Mouse (Mus musculus) small intestine, adult 2 months (tissue): ENCODE measurements around the gene Calcb. TPM values are rescaled to one million over a fixed set of nuclear protein-coding genes. Genes with fewer than 3 reads are reported as not detected.

Experiments
- H3K27ac ChIP-seq: fragments of 200-500 bp; 2 replicates; pipeline ENCODE4 v1.5.1; 2012; ENCODE audit warnings: low read depth, low read length, control low read depth, inconsistent platforms; ENCODE audit not compliant: insufficient read depth
- H3K27me3 ChIP-seq: fragments of 200-500 bp; 2 replicates; pipeline ENCODE4 v1.6.1; 2012; ENCODE audit warnings: mild to moderate bottlenecking, moderate library complexity, low read length, inconsistent platforms; ENCODE audit not compliant: control insufficient read depth, insufficient read depth
- H3K36me3 ChIP-seq: fragments of 200-500 bp; 2 replicates; pipeline ENCODE4 v1.6.1; 2012; ENCODE audit warnings: mild to moderate bottlenecking, low read length, control low read depth, inconsistent platforms; ENCODE audit not compliant: control insufficient read depth, insufficient read depth
- H3K4me1 ChIP-seq: fragments of 200-500 bp; 2 replicates; pipeline ENCODE4 v1.6.1; 2012; ENCODE audit warnings: low read length, inconsistent platforms, mixed read lengths; ENCODE audit not compliant: control insufficient read depth, insufficient read depth, insufficient read length
- H3K4me3 ChIP-seq: fragments of 200-500 bp; 2 replicates; pipeline ENCODE4 v1.5.1; 2012; ENCODE audit warnings: low read depth, mild to moderate bottlenecking, control low read depth, inconsistent platforms, low read length, moderate library complexity
- CTCF ChIP-seq: fragments of 200-500 bp; IDR thresholded peaks from 2 replicates; pipeline ENCODE4 v1.5.1; 2012; ENCODE audit warnings: low read depth, mild to moderate bottlenecking, control low read depth, inconsistent platforms, low read length, moderate library complexity, mixed read lengths; ENCODE audit not compliant: insufficient replicate concordance, insufficient read length; ENCODE audit errors: extremely low read depth
- POLR2A ChIP-seq: fragments of 200-500 bp; IDR thresholded peaks from 2 replicates; pipeline ENCODE4 v1.6.1; 2012; ENCODE audit warnings: low read depth, mild to moderate bottlenecking, control low read depth, inconsistent platforms, low read length, moderate library complexity
- WGBS: fragments of 180-500 bp; shearing (Covaris S2); methylation state at CpG from one replicate; pipeline ENCODE4 v1.1.7; 2018; 5-methylcytosine and 5-hydroxymethylcytosine counted together
- polyA plus RNA-seq: library from polyadenylated mRNA; depleted of rRNA; stranded (reverse); fragments of >200 nt; gene quantifications from 2 replicates; pipeline ENCODE4 v1.2.3, GENCODE M21; 2012; rRNA removed

The Calcb gene
- polyA plus RNA-seq: 1.2 and 1.5 TPM in 2 replicates

GRCm38 (mm10) chr7:114718300-114718699 lies at the start of gene Calcb:
Gene Calcb (plus strand): TSS chr7:114718643.
- H3K27ac ChIP-seq: no peak within 1 kb of the TSS
- H3K4me1 ChIP-seq: no peaks in the 10 kb centered on the region; the same call in 1 of the 2 replicates
- 13% methylated on average over 11 of the region's 11 CpGs for WGBS
- H3K4me3 ChIP-seq: no peak within 1 kb of the TSS
- no peaks in the 10 kb centered on the region for H3K36me3 ChIP-seq
- TF ChIP-seq CTCF (no peak), POLR2A (no peak)
- peaks cover 16% of the 10 kb centered on the region for H3K27me3 ChIP-seq

- Histone ChIP-seq H3K36me3 (no peaks in the 10 kb centered on the region), H3K27me3 (no peaks in the 10 kb centered on the region), H3K4me3 (no peak overlapping the region), H3K4me1 (no peaks in the 10 kb centered on the region), H3K27ac (no peak overlapping the region)
- TF ChIP-seq CTCF (no peak), POLR2A (no peak)
- WGBS: 44% methylated on average over 1 of the region's 1 CpGs
These were observed 47.0 kb upstream of the Calcb start for GRCm38 (mm10) chr7:114671405-114671804.

- Histone ChIP-seq H3K4me1 (no peaks in the 10 kb centered on the region), H3K27me3 (no peaks in the 10 kb centered on the region), H3K27ac (no peak overlapping the region), H3K36me3 (no peaks in the 10 kb centered on the region), H3K4me3 (no peak overlapping the region)
- TF ChIP-seq CTCF (no peak), POLR2A (no peak)
- 35% methylated on average over 2 of the region's 2 CpGs for WGBS
These were observed 45.7 kb upstream of the Calcb start for GRCm38 (mm10) chr7:114672697-114673096.

- no peaks in the 10 kb centered on the region for H3K36me3 ChIP-seq
- TF ChIP-seq POLR2A: no peak
- TF ChIP-seq CTCF: no peak
These were observed 26.1 kb upstream of the Calcb start for GRCm38 (mm10) chr7:114692339-114692738.

GRCm38 (mm10) chr7:114700871-114701270 lies 17.6 kb upstream of the Calcb start:
- TF ChIP-seq CTCF: no peak
- no peak for TF ChIP-seq POLR2A
- H3K36me3 ChIP-seq: no peaks in the 10 kb centered on the region
- no peak overlapping the region for H3K27ac ChIP-seq
- H3K4me3 ChIP-seq: no peak overlapping the region
- no peaks in the 10 kb centered on the region for H3K27me3 ChIP-seq
- 13% methylated on average over 2 of the region's 2 CpGs for WGBS
- no peaks in the 10 kb centered on the region for H3K4me1 ChIP-seq

More at GRCm38 (mm10) chr7:114692339-114692738, 26.1 kb upstream of the Calcb start:
- Histone ChIP-seq H3K27me3 (no peaks in the 10 kb centered on the region), H3K27ac (no peak overlapping the region), H3K4me3 (no peak overlapping the region), H3K4me1 (no peaks in the 10 kb centered on the region)

GRCm38 (mm10) chr7:114706716-114707115 lies 11.7 kb upstream of the Calcb start:
- Histone ChIP-seq H3K36me3 (no peaks in the 10 kb centered on the region), H3K4me3 (no peak overlapping the region)
- 49% methylated on average over 4 of the region's 4 CpGs for WGBS

GRCm38 (mm10) chr7:114707398-114707797 lies 11.0 kb upstream of the Calcb start:
- Histone ChIP-seq H3K4me1 (no peaks in the 10 kb centered on the region), H3K27me3 (no peaks in the 10 kb centered on the region), H3K4me3 (no peak overlapping the region), H3K27ac (no peak overlapping the region), H3K36me3 (no peaks in the 10 kb centered on the region)
- 77% methylated on average over 1 of the region's 1 CpGs for WGBS
- TF ChIP-seq POLR2A: no peak
- no peak for TF ChIP-seq CTCF

More at GRCm38 (mm10) chr7:114706716-114707115, 11.7 kb upstream of the Calcb start:
- no peak overlapping the region for H3K27ac ChIP-seq
- no peaks in the 10 kb centered on the region for H3K27me3 ChIP-seq
- no peaks in the 10 kb centered on the region for H3K4me1 ChIP-seq
- TF ChIP-seq POLR2A (no peak), CTCF (no peak)
